ENCODE assay signal across 17 mouse cellular contexts in genomic region chr14:31652106-31652505, GRCm38 (mm10). TPM values are rescaled to one million over a fixed set of nuclear protein-coding genes. Genes with fewer than 3 reads are reported as not detected.
"Had no signal": no experiment of that assay in that cellular context is flagged by ENCODE, and none has a peak within 500 bp of the region (broad histone marks: within the 10 kb centered on the region; RNA-seq: fewer than 3 reads in every experiment).

No protein-coding gene starts in this region.

- H3K4me2 ChIP-seq: limb, embryonic 12.5 days; neural tube, embryonic 13.5 days had no signal

- H3K9me3 ChIP-seq: midbrain, embryonic 10.5 days had no signal

- H3K4me3 ChIP-seq: left cerebral cortex, adult 2 months; limb, embryonic 12.5 days; midbrain, embryonic 10.5 days; neural tube, embryonic 13.5 days had no signal

- H3K27ac ChIP-seq: left cerebral cortex, adult 2 months; limb, embryonic 12.5 days; midbrain, embryonic 10.5 days; neural tube, embryonic 13.5 days had no signal

- H3K36me3 ChIP-seq: limb, embryonic 12.5 days; neural tube, embryonic 13.5 days had no signal

- DNase-seq: kidney, adult 18-20 months; kidney, postnatal 14 days; lung, adult 18-20 months; midbrain, embryonic 14.5 days; retina, postnatal 1 day; right cerebral cortex, postnatal 4 days; spleen, adult 18-20 months; thymus, adult 18-20 months; thymus, postnatal 14 days had no signal

- H3K27me3 ChIP-seq: limb, embryonic 12.5 days; neural tube, embryonic 13.5 days had no signal

- H3K9ac ChIP-seq: limb, embryonic 12.5 days; neural tube, embryonic 13.5 days had no signal

RNA-seq across cellular contexts. Expression of gene Gm49387, which starts 11.4 kb away (rescaled TPM):
- total RNA-seq: layer of hippocampus, postnatal 25 days; left cerebral cortex, adult 2 months; left cerebral cortex, postnatal 14 days; liver, adult 2 months had no signal
- polyA plus RNA-seq: kidney, embryonic 14.5 days; limb, embryonic 12.5 days; midbrain, embryonic 14.5 days had no signal
